Mouse (Mus musculus): Measurements from ENCODE around the gene Mup19. TPM values are rescaled to one million over a fixed set of nuclear protein-coding genes. Genes with fewer than 3 reads are reported as not detected.
"Not testable (repeated sequence)": the region's sequence is repeated elsewhere in the genome, so short reads cannot be mapped to it uniquely, and the experiment has no call there.

Mup19 gene
- polyA plus RNA-seq (2012; ENCODE audit: insufficient read depth, insufficient read length, missing spikeins) = 5.8 TPM in 1 of 2 replicates, not detected in the other

DNA sequence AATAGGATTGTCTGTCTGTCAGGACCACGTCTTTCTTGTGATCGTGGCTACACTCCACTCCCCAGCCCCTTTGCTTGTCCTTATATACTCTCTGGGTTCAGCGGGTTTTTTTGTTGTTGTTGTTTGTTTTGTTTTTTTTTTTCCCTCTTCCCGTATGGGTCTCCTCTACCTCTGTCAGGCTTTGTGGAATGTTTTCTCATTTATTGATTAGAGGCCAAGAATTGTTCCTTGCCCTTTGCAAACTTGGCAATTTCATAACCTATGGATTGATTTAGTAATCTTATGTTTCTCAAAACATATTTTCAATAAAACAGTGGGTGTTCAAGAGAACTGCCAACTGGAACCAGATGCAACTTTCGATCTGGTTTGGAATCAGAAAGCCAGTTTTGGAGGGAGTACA, at the start of gene Mup19:
TSS of gene Mup19 (minus strand) at position 101 of the 400 bp plus-strand sequence.
- not testable (repeated sequence) for H3K27ac ChIP-seq (replicated peaks; ENCODE audit: low read depth, low read length); H3K4me1 ChIP-seq (ENCODE audit: control insufficient read depth, insufficient read depth, insufficient read length, low read length); H3K4me3 ChIP-seq (ENCODE audit: insufficient read depth, low read depth, low read length)

DNA sequence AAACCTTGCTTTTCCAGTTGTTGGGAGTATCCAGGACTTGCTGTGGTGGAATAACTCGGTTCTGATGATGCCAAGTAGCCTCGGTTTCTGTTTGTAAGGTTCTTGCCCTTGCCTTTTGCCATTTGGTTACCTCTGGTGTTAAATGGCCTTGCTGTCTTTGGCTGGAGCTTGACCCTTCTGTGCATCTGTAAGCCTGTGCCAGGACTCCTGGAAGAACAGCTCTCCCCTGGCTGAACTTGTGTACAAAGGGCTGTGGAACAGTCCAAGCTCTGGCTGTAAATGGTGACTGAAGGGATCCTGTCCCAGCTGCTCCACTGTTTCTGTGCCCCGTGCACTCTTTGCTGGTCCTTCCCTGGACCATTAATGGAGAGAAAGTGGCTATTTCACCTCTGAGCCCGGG, 47.1 kb upstream of the Mup19 start:
- Histone ChIP-seq H3K4me1 (ENCODE audit: control insufficient read depth, insufficient read depth, insufficient read length, low read length) (no peaks in the 10 kb centered on the region), H3K27ac (replicated peaks; ENCODE audit: low read depth, low read length) (no peak overlapping the region), H3K4me3 (ENCODE audit: insufficient read depth, low read depth, low read length) (no peak overlapping the region)

DNA sequence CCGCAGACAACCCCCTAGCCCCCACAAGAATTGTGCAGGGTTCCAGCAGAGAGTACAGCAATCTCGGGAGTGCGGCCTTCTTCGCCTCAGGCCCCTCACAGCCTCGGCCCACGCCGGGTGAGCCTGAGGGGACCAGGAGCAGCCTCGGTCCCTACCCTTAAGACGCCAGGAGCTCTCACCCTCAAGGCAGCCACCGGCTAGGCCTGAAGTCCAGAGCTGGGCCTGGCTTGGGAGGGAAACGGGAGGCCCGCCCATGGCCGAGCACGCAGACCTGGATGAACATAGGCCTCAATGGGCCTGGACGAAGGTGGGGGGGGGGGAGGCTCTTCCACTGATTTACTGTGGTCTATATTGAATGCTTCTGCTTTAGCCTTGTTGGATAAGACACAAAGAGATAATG, 41.1 kb upstream of the Mup19 start:
- Histone ChIP-seq H3K4me1 (ENCODE audit: control insufficient read depth, insufficient read depth, insufficient read length, low read length) (no peaks in the 10 kb centered on the region), H3K27ac (replicated peaks; ENCODE audit: low read depth, low read length) (no peak overlapping the region)

DNA sequence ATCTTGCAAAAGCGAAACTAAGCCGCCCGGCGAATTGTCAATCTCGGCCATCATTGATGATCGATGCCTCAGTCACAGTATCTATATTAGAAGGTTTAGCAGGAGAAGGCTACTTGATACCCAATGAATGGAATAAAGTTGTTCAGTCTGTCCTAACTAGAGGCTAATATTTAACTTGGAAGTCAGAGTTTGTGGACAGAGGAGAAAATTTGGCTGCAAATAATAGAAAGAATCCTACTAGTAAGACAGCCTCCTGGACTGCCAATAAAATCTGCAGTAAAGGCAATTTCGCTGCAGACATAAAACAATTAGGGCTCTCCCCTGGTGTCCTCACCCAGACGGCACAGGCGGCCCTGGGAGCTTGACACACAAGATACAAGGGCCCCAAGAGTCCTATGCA, 40.5 kb upstream of the Mup19 start:
- not testable (repeated sequence) for H3K27ac ChIP-seq (replicated peaks; ENCODE audit: low read depth, low read length); H3K4me3 ChIP-seq (ENCODE audit: insufficient read depth, low read depth, low read length); H3K4me1 ChIP-seq (ENCODE audit: control insufficient read depth, insufficient read depth, insufficient read length, low read length)

More for the DNA sequence above, 41.1 kb upstream of the Mup19 start:
- H3K4me3 ChIP-seq (ENCODE audit: insufficient read depth, low read depth, low read length) = no peak overlapping the region

DNA sequence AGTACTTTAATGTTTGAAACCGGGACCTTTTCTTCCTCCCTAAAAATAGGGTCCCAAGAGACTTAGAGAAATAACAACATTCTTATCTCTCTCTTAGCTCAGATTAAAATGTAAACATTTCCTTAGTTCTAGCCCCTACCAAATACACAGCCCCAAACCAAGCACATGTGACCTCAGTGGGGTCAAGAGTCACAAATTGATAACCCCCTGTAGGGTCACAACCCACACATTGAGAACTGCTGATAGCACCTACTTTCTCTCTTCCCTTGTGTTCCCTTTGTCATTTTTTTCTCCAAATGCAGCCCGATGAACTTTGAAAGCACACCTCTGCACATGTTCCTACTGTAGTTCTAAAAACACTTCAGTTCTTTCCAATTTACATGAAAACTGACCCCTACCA, 33.5 kb upstream of the Mup19 start:
- Histone ChIP-seq H3K4me1 (ENCODE audit: control insufficient read depth, insufficient read depth, insufficient read length, low read length) (no peaks in the 10 kb centered on the region), H3K27ac (replicated peaks; ENCODE audit: low read depth, low read length) (no peak overlapping the region), H3K4me3 (ENCODE audit: insufficient read depth, low read depth, low read length) (no peak overlapping the region)

DNA sequence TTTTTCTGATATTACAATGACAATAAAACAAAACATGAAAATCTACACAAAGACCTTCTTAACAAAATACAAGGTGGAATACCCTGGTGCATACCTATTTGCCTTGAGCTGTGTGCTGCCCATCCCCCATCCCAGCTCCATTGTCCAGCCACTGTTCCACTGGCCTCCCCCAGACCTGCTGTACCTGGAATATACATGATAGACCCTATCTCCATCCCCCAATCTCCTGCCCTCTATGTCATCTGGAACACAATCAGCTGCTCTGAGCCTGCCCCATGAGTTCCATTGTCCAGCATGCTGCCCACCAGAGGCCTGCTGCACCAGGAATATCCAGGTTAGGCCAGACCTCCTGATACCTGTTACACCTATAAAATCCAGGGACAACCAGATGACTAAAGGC, 31.4 kb upstream of the Mup19 start:
- Histone ChIP-seq H3K27ac (replicated peaks; ENCODE audit: low read depth, low read length) (no peak overlapping the region), H3K4me1 (ENCODE audit: control insufficient read depth, insufficient read depth, insufficient read length, low read length) (no peaks in the 10 kb centered on the region), H3K4me3 (ENCODE audit: insufficient read depth, low read depth, low read length) (no peak overlapping the region)

DNA sequence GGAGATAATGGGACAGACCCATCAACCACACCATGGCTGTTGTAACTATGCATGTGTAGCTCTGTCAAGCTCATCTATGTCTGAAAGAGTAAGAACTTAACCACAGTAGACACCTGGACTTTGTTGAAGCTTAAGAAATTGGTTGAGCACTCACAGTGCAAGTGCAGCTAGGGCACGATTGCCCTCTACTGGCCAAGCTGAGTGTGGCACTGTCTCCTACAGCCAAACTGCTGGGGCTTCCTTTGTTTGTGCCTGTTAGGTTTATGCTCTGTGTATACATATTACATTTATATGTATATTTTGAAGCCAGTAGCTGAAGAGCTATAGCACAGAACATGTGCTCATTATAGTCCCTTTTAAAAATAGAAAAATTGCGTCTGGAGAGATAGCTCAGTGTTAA, 29.1 kb upstream of the Mup19 start:
- H3K27ac ChIP-seq (replicated peaks; ENCODE audit: low read depth, low read length) = not testable (repeated sequence)

DNA sequence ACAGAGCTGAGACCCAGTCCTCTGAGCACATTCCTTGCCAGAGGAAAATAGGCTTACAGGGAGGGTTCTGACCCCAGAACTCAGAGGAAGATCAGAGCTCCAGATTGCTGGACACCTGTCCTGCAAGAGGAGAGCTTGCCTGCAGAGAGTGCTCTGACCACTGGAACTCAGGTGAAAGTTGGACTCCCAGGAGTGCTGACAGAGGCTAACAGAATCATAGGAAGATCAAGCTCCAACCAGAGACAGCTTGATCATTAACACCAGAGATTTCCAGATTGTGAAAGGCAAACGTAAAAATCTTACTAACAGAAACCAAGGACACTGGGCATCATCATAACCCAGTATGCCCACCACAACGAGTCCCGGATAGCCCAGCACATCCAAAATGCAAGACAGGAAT, 26.9 kb upstream of the Mup19 start:
- H3K27ac ChIP-seq (replicated peaks; ENCODE audit: low read depth, low read length) = not testable (repeated sequence)

More for the DNA sequence above, 29.1 kb upstream of the Mup19 start:
- not testable (repeated sequence) for H3K4me3 ChIP-seq (ENCODE audit: insufficient read depth, low read depth, low read length); H3K4me1 ChIP-seq (ENCODE audit: control insufficient read depth, insufficient read depth, insufficient read length, low read length)

DNA sequence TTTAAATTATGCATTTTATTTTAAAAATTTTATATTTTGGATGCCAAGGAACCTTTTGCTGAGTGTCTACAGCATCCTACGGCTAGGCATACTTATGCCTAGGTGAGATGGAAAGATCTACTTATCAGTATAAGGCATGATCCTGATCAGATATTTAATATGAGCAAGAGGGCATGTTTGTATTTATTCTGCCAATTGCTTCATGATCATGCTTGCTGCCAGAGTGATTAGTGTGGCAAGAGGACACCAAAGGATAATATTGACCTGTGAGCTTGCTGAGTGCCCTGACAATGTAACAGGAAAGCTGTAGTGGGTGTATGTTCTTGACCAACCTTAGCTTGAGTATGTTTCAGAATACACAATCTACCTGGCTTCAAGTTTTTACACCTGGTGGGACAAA, 7.6 kb upstream of the Mup19 start:
- H3K27ac ChIP-seq (replicated peaks; ENCODE audit: low read depth, low read length); H3K4me1 ChIP-seq (ENCODE audit: control insufficient read depth, insufficient read depth, insufficient read length, low read length); H3K4me3 ChIP-seq (ENCODE audit: insufficient read depth, low read depth, low read length): not testable (repeated sequence)

More for the DNA sequence above, 26.9 kb upstream of the Mup19 start:
- not testable (repeated sequence) for H3K4me3 ChIP-seq (ENCODE audit: insufficient read depth, low read depth, low read length); H3K4me1 ChIP-seq (ENCODE audit: control insufficient read depth, insufficient read depth, insufficient read length, low read length)

DNA sequence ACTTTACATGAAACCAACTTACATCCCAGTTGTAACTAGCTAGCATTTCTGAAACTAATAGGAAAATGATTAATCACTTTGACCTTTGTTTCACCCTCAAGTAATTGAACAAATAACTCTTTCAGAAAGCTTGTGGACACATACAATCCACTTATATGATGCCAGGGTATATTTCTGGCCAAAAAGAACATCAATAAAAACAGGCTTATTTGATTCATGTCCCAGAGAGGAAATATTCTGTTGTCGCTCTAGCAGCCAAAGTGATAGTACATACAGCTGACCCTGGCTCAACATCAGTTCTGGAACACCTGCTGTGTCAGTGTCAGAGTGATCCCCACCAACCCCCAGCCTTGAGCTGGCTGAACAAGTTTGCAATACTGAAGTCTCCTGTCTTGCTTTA, 2.2 kb upstream of the Mup19 start:
- not testable (repeated sequence) for H3K4me1 ChIP-seq (ENCODE audit: control insufficient read depth, insufficient read depth, insufficient read length, low read length); H3K27ac ChIP-seq (replicated peaks; ENCODE audit: low read depth, low read length); H3K4me3 ChIP-seq (ENCODE audit: insufficient read depth, low read depth, low read length)

Other genes starting within 250 kb of the Mup19 start
- not detected in 2 replicates for gene Mup17, start 186.4 kb downstream of the Mup19 start, polyA plus RNA-seq (2012; ENCODE audit: insufficient read depth, insufficient read length, missing spikeins)
- gene Mup18, start 108.1 kb downstream of the Mup19 start, polyA plus RNA-seq (2012; ENCODE audit: insufficient read depth, insufficient read length, missing spikeins) = 1.5 TPM in 1 of 2 replicates, not detected in the other
- not detected in 2 replicates for gene Mup5, start 53.0 kb upstream of the Mup19 start, polyA plus RNA-seq (2012; ENCODE audit: insufficient read depth, insufficient read length, missing spikeins)

Data from brown adipose tissue, adult 24 weeks (tissue).